Mouse (Mus musculus) spleen, postnatal 4 days (tissue): Measurements from ENCODE around the gene Ccdc120.
"Not testable (repeated sequence)": the region's sequence is repeated elsewhere in the genome, so short reads cannot be mapped to it uniquely, and the experiment has no call there.

Experiments
- DNase-seq, 2 experiments: peaks; one replicate each; pipeline ENCODE4 v3.0.0; 2022; ENCODE audit warnings: low spot score in 2 of 2

Gene Ccdc120

DNA sequence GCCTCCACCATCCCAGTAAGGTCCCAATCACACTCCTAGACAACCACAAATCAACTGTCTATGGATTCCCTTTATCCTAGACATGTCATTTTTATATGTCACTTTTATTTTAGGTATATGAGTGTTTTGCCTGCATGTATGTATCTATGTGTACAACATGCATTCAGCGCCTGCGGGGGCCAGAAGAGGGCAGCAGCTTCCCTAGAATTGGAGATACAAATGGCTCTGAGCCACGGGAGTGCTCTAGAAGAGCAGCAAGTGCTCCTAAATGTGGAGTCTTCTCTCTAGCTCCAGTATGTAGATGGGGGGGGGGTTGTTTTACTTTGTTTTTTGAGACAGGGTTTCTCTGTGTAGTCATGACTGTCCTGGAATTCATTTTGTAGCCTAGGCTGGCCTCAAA lies 2.9 kb upstream of the Ccdc120 start:
- not testable (repeated sequence) for DNase-seq

DNA sequence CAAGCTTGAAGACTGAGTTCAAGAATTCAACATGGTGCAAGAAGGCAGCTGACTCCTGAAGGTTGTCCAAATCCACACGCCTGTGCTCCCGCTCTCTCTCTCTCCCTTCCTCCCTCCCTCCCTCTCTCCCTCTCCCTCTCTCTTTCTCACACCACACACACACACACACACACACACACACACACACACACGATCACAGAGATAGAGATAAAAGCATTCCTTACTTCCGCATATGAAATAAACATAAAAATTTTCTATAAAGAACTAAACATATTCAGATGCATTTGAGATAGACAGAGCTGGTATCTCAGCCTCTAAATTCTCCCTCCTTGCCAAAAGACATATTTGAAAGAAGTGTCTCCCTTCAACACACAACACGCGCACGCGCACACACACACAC lies 5.3 kb downstream of the Ccdc120 start:
- DNase-seq: no peak

DNA sequence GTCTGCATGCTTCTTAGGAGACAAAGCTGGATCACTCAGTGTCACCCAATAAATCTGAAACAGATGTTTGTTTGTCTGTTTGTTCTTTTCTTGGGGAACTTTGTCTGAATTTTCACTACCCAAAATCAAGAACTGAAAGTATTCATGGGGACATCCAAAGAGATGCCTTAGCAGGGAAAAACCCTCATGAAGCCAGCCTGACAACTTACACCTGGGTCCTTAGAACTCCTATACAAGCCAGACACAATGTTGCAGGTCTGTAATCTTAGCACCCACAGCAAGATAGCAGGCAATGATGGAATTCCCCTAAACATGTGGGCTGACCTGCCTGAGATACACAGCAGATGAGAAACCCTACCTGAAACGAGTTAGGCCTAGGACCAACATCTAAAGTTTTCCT lies 5.8 kb downstream of the Ccdc120 start:
- DNase-seq: no peak

DNA sequence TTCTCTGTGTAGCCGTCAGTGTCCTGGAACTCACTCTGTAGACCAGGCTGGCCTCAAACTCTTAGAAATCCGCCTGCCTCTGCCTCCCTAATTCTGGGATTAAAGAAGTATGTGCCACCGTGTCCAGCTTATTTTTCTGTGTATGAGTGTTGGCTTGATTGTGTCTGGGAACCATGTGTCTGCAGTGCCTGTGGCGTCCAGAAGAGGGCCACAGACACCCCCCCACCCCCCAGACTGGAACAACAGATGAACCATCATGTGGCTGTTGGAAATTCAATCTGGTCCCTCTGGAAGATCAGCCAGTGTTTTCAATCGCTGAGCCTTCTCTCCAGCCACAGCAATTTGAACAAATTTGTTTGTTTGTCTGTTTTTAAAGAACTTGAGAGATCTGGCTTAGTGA lies 7.2 kb downstream of the Ccdc120 start:
- no peak for DNase-seq

DNA sequence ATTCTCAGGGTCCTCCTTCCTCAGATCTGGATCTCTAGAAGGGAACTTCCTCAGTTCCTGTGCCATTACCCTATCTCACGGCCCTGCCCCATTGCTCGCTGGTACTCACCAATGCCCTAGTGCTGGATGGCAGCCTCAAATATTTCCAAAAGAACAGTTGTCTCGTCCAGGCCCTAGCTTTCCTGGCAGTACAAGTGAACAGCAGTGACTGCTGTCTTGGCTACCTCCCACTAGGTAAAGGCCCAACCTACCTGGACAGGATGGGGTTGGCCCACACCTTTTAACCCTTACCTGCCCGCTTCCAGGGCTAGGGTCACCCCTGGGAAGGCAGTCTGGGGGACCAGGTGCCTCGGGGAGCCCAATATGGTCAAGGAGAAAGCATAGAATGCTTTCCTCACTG lies 9.6 kb downstream of the Ccdc120 start:
- no peak for DNase-seq

DNA sequence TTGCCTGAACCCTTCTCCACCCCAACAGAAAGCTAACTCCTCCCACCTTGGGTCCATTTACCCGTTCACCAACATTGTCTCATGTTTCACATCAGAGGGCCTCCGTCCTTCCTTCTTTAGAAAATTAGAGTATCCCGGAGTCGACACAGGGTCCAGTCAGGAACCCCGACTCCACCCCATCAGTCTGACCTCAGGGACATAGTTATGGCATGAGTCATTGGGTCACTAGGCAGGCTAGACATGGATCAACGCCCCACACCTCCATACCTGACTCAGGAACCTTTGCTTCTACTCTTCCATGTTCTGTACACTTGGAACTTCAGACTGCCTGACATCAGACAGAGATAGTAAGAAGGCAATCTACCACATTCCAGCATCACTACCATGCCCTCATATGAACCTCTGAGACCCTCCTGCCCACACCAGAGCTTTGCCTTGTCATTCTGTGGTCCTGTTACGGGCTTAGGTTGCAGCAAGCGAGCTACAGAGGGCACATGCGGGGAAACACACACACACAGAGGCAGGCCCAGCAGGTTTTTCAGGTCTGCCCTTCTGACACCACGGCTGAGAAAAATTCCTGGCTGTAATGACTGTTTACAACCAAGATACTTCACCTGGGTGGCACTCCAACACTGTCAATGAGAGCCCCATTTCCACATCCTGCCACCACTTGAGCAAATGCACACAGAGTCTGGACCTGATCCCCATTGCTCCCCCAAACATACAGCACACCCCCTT lies 10.5 kb downstream of the Ccdc120 start:
- no peak for DNase-seq

DNA sequence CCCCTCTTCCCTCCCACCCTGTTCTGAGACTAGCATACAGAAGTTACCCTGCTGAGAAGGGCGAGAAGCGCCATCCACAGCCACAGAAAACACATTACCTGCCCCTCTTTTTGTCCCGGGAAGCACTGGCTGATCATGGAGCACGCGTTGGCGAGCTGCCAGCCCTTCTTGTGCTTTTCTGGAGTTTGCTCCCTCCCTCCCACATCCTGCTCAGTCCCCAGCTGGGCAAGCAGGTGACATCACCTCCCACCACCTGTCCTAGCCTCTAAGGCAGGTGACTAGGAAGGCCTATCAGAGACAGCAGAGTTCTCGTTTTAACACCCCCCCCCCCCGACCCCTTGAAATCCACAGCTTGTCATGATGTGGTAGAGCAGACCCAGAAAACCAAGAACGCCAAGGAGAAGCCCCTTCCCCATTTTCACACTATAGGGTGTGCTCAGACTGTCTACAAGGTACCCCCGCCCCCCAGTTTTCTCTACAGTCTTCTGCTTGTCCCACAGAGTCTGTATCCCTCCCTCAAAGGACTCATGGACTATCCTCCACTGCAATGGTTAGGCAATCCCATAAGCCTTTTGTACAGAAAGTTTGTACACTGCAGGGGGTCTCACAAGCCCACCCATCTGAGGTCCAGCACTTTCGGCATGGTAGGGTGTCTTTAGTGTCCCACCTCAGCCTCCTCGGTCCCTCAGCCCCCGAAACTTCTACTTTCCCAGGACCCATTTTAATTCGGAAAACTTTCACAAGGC lies 11.2 kb downstream of the Ccdc120 start:
- no peak for DNase-seq

DNA sequence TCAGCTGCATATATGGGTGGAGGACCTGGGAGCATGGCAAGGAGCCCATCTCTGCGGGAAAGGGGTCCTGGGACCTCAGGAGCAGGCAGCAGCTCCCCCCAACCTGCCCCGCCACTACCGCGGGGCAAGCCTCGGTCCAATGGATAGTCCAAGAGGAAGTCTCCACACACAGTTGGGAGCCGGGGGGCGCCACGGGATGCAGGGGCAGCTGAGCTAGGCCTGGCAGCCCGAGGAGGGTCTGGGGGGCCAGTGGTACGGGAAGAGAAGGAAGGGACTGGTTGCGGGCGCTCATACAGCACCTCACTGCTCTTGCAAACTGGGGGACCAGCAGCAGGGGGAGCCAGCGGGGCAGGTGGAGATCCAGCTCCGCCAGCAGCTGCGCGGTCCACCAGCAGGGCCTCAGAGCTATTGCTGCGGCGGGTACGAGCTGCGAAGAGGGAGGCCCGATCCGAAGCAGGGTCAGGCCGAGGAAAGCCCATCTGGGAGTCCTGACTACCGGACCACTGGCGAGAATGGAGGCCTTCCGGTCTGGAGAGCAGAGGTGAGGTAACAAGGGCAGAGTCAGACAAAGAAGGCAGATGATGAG lies 17.0 kb downstream of the Ccdc120 start:
- DNase-seq: peak; percentile 84 to 93

DNA sequence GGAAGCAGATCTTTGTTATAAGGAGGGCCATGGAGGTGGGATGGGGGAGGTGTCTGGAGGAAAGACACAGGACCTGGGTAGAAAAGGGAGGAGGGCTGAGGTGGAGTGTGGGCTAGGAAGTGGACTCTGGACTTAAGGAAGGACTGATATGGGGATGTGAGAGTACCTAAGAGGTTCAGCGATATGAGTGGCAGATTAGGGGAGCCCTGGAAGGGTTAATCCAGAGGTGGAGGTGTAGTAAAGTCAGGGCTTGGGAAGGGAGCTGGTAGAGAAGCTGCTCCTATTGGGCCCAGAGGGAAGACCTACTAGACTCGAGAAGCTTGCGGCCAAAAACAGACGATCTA lies 21.8 kb downstream of the Ccdc120 start:
- DNase-seq: no peak

DNA sequence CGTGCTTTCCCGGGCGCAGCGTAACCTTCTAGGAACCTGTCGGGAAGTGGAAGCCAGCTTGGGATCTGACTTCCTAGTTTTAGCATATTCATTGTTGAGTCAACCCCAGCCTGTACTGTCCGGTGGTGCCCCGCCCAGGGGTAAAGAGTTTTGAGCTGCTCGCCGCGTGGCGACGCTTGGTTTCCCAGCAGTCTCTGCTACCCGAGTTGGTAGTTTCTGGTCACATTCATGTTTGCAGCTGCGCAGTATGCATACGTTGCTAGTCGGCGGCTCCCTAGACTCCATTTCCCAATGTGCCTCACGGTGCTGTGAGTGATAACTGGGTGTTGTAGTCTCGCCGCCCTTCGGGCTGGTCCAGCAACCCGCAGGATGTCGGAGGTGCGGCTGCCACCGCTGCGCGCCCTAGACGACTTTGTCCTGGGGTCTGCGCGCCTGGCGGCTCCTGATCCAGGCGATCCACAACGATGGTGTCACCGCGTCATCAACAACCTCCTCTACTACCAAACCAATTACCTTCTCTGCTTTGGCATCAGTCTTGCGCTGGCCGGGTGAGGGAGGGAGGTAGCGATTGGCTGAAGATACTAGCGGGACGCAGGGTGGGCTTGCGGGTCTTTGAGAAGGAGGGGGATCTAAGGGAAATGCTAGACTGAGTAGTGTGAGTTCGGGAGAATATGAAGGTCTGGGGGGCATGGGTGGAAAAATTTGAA lies 22.3 kb downstream of the Ccdc120 start, which contains the start of gene Praf2:
Gene Praf2 (plus strand): TSS at position 225 of the 707 bp plus-strand sequence.
- DNase-seq: peak; percentile 72 to 77

DNA sequence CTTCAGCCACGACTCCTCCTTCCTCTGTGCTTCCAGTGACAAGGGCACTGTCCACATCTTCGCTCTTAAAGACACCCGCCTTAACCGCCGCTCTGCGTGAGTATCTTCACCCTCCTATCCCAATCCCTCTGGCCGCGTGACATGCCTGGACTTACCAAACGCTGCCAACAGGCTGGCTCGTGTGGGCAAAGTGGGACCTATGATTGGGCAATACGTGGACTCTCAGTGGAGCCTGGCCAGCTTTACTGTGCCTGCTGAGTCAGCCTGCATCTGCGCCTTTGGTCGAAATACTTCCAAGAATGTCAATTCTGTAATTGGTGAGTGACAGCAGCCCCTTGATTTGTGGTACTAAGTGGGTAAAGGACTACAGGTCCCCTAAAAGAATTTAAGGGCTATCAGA lies 23.5 kb downstream of the Ccdc120 start:
- DNase-seq: no peak

DNA sequence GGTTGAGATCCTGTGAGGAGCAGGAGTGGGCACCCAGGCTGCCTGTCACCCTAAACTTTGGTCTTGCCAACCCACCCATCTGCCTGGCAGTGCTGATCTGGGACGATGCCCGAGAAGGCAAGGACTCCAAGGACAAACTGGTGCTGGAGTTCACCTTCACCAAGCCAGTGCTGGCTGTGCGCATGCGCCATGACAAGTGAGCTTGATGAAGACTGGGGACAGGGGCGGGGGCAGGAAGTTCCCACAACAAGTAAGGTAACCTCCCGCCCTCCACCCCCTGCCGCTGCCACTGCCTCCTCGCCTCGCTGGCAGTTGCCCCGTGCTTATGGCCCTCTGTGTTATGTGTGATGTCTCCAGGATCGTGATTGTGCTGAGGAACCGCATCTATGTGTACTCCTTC lies 24.9 kb downstream of the Ccdc120 start:
- DNase-seq: no peak

DNA sequence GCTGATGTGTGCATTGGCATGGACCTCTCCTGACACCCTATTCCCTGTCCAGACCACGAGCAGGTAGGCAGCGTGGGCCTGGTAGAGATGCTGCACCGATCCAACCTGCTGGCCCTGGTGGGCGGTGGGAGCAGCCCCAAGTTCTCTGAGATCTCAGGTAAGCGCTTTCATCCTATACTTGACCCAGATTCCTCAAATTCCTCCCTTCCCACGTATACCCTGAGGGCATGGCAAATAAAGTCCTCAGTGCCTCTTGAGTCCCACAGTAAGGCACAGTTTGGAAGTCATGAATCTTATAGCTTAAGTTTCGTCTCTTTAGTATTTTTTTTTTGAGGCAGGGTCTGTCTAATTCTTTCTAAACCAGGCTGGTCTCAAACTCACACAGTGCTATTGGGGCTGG lies 26.6 kb downstream of the Ccdc120 start:
- no peak for DNase-seq

DNA sequence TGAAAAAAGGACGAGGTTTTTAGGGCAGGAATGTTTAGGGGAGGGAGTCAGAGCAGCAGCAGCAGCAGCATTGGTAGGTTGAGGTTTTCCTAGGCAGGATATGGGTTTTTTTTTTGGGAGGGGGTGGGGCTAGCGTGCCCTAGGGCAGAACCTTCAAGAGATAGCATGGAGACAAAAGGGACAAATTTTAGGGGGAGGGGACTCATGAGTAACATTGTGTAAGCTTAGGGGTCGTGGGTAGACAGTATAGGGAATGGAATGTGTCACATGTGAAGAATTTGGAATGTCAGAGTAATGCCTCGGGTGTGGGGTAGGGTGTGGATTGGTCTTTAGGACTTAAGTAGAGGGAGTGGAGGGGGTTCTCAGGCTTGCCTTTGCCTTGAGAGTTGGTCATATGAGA lies 28.0 kb downstream of the Ccdc120 start:
- DNase-seq: no peak

DNA sequence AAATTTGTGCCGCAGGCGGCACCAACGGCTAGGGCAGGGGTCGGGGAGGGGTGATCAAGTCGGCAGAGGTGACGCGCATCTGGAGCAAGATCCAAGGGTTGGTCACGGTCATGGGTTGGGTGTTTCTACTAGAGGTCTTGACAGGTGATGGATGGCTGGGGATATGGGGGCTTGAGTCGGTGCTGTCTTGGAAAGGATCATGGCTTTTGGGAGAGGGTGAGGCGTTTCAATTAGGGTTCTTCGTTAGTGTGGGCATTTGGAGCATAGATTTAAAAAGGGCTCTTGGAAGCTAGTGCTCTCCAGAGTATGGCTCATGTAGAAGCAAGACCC lies 28.5 kb downstream of the Ccdc120 start:
- DNase-seq: no peak

DNA sequence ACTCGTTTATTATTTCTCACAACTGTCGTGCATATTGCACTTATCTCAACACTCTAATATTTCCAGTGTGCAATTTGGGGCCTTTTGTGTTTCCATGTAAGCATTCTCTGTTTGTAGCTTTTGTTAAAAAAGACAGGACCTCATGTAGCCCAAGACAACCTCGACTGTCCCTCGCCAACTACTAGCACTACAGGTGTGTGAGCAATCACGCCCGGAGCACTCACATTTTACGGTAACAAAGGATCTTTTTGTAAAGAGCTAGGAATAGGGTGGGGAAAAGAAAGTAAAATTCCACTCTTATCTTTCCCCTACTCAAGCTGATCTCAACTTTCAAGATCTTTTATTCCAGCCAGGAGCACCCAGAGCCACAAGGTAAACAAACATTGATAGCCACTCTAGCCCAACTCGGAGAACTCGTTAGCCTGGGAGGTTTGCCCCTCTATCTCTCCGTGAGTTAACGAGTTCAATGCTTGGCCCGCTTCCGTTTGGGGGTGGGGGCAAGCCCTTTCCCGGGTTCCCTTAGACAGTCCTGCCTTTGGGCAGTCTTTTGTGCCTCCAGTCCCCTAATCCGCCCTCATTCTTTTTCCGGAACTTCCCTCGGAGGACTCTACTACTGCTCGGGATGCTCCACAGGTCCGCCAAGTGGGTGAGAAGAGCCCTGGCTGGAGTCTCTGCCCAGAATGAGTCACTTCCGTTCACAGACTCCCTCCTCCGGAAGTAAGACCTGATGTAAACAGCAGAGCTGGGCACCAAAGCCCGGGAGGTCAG lies 29.0 kb downstream of the Ccdc120 start, which contains the start of gene Gm45208:
Gene Gm45208 (plus strand): TSS at position 732 of the 768 bp plus-strand sequence.
- peak; percentile 71 to 81 for DNase-seq

DNA sequence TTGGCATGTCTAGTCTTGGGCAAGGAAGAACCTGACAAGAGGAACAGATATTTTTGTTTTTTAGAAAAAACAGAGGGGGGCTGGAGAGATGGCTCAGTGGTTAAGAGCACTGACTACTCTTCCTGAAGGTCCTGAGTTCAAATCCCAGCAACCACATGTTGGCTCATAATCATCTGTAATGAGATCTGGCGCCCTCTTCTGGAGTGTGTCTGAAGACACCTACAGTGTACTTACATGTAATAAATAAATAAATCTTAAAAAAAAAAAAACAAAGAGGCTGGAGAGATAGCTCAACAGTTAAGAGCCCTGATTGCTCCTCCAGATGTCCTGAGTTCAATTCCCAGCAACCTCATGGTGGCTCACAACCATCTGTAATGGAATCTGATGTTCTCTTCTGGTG lies 34.6 kb downstream of the Ccdc120 start:
- not testable (repeated sequence) for DNase-seq

DNA sequence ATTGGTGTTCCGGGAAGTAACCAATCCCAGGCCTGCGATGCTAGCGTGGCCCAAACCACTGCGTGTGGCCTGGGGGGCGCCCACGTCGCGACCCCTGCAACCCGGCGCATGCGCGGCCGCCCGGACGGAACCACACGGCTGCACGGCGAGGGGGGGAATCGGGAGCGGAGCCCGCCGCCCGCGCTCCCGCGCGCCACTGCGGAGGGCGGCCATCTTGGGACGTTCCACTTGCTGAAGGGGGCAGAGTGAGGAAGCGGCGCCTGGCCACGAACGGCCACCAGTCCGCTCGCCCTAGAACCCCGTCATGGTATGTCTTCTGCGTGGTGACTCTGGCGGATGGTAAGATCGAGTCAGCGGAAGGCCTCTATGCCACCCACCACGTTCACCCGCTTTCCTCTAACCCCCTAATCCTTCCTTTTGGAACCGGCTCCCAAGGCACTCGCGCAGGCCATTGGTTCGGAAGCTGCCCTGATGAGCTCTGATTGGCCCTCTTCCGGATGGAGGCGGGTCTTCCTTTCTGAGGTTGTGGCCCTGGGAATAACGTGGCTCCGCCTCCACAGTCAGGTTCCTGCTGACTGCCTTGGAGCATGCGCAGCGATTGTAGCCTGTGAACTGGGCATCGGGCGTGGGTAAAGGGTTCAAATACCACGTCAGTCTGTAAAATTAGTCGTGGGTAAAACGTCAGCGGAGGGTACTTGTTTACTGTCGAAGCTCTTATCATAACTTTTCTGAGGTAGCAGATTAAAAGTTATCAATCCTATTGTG lies 36.4 kb downstream of the Ccdc120 start, which contains the start of gene Wdr45:
Gene Wdr45 (plus strand): TSS at position 199 of the 765 bp plus-strand sequence.
- peak; percentile 90 to 91 for DNase-seq

DNA sequence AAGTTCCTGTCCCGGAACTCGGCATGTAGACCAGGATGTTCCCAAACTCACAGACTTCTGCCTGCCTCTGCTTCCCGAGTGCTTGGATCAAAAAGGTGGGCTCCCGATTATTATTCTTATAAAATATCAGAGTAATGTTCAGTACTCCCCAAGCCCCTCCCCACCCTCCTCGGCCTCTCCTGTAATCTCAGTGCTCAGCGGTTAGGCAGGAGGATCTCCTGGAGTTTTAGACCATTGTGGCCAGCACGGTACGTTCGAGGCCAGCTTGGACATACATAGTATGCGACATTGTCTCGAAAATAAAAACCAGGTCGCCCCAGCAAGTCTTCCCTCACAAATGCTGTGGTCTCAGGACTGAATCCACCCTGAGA lies 37.0 kb downstream of the Ccdc120 start:
- not testable (repeated sequence) for DNase-seq

DNA sequence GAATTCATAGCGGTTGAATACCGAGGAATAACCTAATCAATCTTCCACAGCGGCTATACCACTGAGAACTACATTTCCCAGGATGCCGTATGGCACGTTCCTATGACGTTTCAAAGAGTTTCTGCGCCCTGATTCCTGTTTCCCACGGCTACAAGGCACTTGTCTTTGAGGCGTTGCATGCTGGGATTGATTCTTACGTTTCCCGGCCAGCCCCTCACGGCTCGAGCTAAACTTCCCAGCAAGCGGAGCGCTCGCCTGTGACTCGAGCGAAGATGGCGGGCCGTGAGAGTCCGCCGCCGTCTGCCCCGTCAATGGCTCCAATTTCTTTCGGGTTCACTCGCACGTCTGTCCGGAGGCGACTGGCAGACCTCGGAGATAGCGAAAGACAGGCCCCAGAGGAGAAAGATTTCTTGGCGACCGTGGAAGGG lies 53.7 kb downstream of the Ccdc120 start, which contains the start of gene Gpkow:
Gene Gpkow (plus strand): TSS at position 178 of the 428 bp plus-strand sequence.
- DNase-seq: peak; percentile 78 to 82

DNA sequence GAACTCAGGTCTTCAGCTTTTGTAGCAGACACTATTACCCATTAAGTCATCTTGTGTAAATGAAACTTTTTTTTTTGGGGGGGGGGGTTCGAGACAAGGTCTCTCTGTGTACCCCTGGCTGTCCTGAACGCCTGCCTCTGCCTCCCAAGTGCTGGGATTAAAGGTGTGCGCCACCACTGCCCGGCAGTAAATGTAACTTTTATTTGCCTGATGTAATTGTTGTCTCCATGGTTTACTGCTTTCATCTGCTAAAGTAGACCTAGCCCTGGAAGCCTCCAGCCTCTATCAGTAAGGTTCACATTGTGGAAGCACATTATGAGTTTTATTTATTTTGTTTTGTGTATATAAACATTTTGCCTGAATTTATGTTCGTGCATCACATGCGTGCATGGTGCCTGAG lies 54.2 kb downstream of the Ccdc120 start:
- no peak for DNase-seq
